Mouse (Mus musculus) kidney, postnatal 36 days (tissue): ENCODE results near the gene Psg28.
A peak's percentile ranks its signal among the peaks of the same experiment; 100 is the strongest.
"Not testable (repeated sequence)": the region's sequence is repeated elsewhere in the genome, so short reads cannot be mapped to it uniquely, and the experiment has no call there.

Source experiments
- DNase-seq, 2 experiments: peaks; one replicate each; pipeline ENCODE4 v3.0.0; 2021 to 2022; ENCODE audit warnings: mixed read lengths in 2 of 2

The Psg28 gene

GRCm38 (mm10) chr7:18431941-18432340 lies at the start of gene Psg28:
Psg28 (minus strand) TSS chr7:18432041.
- DNase-seq = not testable (repeated sequence)

GRCm38 (mm10) chr7:18403407-18403806 lies 28.4 kb downstream of the Psg28 start:
- DNase-seq = peak in 1 of 2 experiments; percentile 8

- peak; percentile 11 to 15 for DNase-seq
Observed at GRCm38 (mm10) chr7:18402527-18403237, 29.2 kb downstream of the Psg28 start.

- DNase-seq = not testable (repeated sequence)
Observed at GRCm38 (mm10) chr7:18391483-18391882, 40.4 kb downstream of the Psg28 start.

GRCm38 (mm10) chr7:18378295-18378694 lies 53.5 kb downstream of the Psg28 start:
- no peak for DNase-seq
